Mouse (Mus musculus) bone marrow, adult 2 months (tissue): ENCODE measurements around the gene Zfp598.

ENCODE experiments used
- CTCF ChIP-seq: fragments of 200-500 bp; IDR thresholded peaks from 2 replicates; pipeline ENCODE4 v1.5.1; 2011; ENCODE audit warnings: low read length, control low read depth; ENCODE audit not compliant: control insufficient read depth, insufficient read depth
- POLR2A ChIP-seq: fragments of 200-500 bp; IDR thresholded peaks from 2 replicates; pipeline ENCODE4 v1.6.1; 2011; ENCODE audit warnings: low read depth, mild to moderate bottlenecking, control low read depth, low read length, borderline replicate concordance; ENCODE audit not compliant: control insufficient read depth

GRCm38 (mm10) chr17:24730787-24731186, 61.3 kb downstream of the Zfp598 start:
- TF ChIP-seq CTCF (no peak), POLR2A (no peak)
